Mouse (Mus musculus) neural tube, embryonic 12.5 days (tissue): Measurements from ENCODE around the gene Ppp1r3a. TPM values are rescaled to one million over a fixed set of nuclear protein-coding genes. Genes with fewer than 3 reads are reported as not detected.
"Not testable (repeated sequence)": the region's sequence is repeated elsewhere in the genome, so short reads cannot be mapped to it uniquely, and the experiment has no call there.

Experiments used
- ATAC-seq: fragments of 200-750 bp; cut with Nextera tagmentation; 2 replicates; pipeline ENCODE4 v1.8.0; 2017; ENCODE audit warnings: low read depth, mild to moderate bottlenecking, moderate TSS enrichment, moderate library complexity; ENCODE audit not compliant: low FRiP score
- H3K27ac ChIP-seq: fragments of 300-500 bp; sonication (generic); 2 replicates; pipeline ENCODE4 v1.5.1; 2016
- H3K27me3 ChIP-seq: fragments of 300-500 bp; sonication (generic); replicated peaks from 2 replicates; pipeline ENCODE4 v1.6.1; 2016; ENCODE audit warnings: mild to moderate bottlenecking
- H3K36me3 ChIP-seq: fragments of 300-500 bp; sonication (generic); 2 replicates; pipeline ENCODE4 v1.6.1; 2016; ENCODE audit warnings: mild to moderate bottlenecking
- H3K4me1 ChIP-seq: fragments of 300-500 bp; sonication (generic); 2 replicates; pipeline ENCODE4 v1.6.1; 2016
- H3K4me2 ChIP-seq: fragments of 300-500 bp; sonication (generic); replicated peaks from 2 replicates; pipeline ENCODE4 v1.6.1; 2016; ENCODE audit warnings: mild to moderate bottlenecking
- H3K4me3 ChIP-seq: fragments of 300-500 bp; sonication (generic); 2 replicates; pipeline ENCODE4 v1.5.1; 2016
- H3K9ac ChIP-seq: fragments of 300-500 bp; sonication (generic); 2 replicates; pipeline ENCODE4 v1.6.1; 2016; ENCODE audit warnings: mild to moderate bottlenecking
- H3K9me3 ChIP-seq: fragments of 300-500 bp; sonication (generic); 2 replicates; pipeline ENCODE4 v1.6.1; 2016; ENCODE audit warnings: mild to moderate bottlenecking
- WGBS: fragments of 180-500 bp; shearing (Covaris S2); methylation state at CpG from one replicate; pipeline ENCODE4 v1.1.7; 2016; 5-methylcytosine and 5-hydroxymethylcytosine counted together
- polyA plus RNA-seq: library from polyadenylated mRNA; unstranded; fragments of >200 nt; fragmentation: Nextera tagmentation; extraction: Ambion mirVana; gene quantifications from 2 replicates; pipeline ENCODE4 v1.2.1, GENCODE M21; 2016

The Ppp1r3a gene
- polyA plus RNA-seq, 1 experiment from 2014 or later, result 0.06 TPM

GRCm38 (mm10) chr6:14715129-14715989 lies 39.7 kb downstream of the Ppp1r3a start:
- no peak for ATAC-seq
- H3K27me3 ChIP-seq, result no peaks in the 10 kb centered on the region
- no peak overlapping the region for H3K4me3 ChIP-seq
- H3K9me3 ChIP-seq, result no peaks in the 10 kb centered on the region
- 92% methylated on average over 4 of the region's 4 CpGs for WGBS
- H3K9ac ChIP-seq, result no peak overlapping the region
- H3K27ac ChIP-seq, result no peak overlapping the region
- H3K36me3 ChIP-seq, result no peaks in the 10 kb centered on the region
- H3K4me1 ChIP-seq, result no peaks in the 10 kb centered on the region
- H3K4me2 ChIP-seq, result no peak overlapping the region

- H3K27me3 ChIP-seq, result no peaks in the 10 kb centered on the region
- no peaks in the 10 kb centered on the region for H3K36me3 ChIP-seq
- no peaks in the 10 kb centered on the region for H3K9me3 ChIP-seq
- H3K9ac ChIP-seq, result no peak overlapping the region
- ATAC-seq, result no peak
- no peak overlapping the region for H3K4me2 ChIP-seq
- H3K4me3 ChIP-seq, result no peak overlapping the region
- no peak overlapping the region for H3K27ac ChIP-seq
- WGBS, result 62% methylated on average over 2 of the region's 2 CpGs
- H3K4me1 ChIP-seq, result no peaks in the 10 kb centered on the region
Observed at GRCm38 (mm10) chr6:14712146-14712545, 42.9 kb downstream of the Ppp1r3a start.

- H3K4me3 ChIP-seq, result no peak overlapping the region
- no peaks in the 10 kb centered on the region for H3K9me3 ChIP-seq
- ATAC-seq, result no peak
- H3K27me3 ChIP-seq, result no peaks in the 10 kb centered on the region
- H3K4me1 ChIP-seq, result no peaks in the 10 kb centered on the region
- no peak overlapping the region for H3K9ac ChIP-seq
- no peaks in the 10 kb centered on the region for H3K36me3 ChIP-seq
- H3K4me2 ChIP-seq, result no peak overlapping the region
- no peak overlapping the region for H3K27ac ChIP-seq
Observed at GRCm38 (mm10) chr6:14700030-14700429, 55.0 kb downstream of the Ppp1r3a start.

GRCm38 (mm10) chr6:14679231-14679887 lies 75.7 kb downstream of the Ppp1r3a start:
- not testable (repeated sequence) for H3K4me2 ChIP-seq, H3K4me1 ChIP-seq, H3K36me3 ChIP-seq, H3K27me3 ChIP-seq, H3K4me3 ChIP-seq, H3K9ac ChIP-seq, H3K9me3 ChIP-seq, H3K27ac ChIP-seq, ATAC-seq
- 93% methylated on average over 20 of the region's 20 CpGs for WGBS

GRCm38 (mm10) chr6:14668966-14669365 lies 86.1 kb downstream of the Ppp1r3a start:
- not testable (repeated sequence) for H3K4me2 ChIP-seq, H3K27ac ChIP-seq, H3K27me3 ChIP-seq, H3K4me1 ChIP-seq, H3K4me3 ChIP-seq, H3K9ac ChIP-seq, H3K9me3 ChIP-seq, H3K36me3 ChIP-seq, ATAC-seq
- 85% methylated on average over 2 of the region's 2 CpGs for WGBS

- not testable (repeated sequence) for H3K9ac ChIP-seq, H3K4me3 ChIP-seq, H3K4me1 ChIP-seq, H3K27ac ChIP-seq, H3K9me3 ChIP-seq, H3K4me2 ChIP-seq, ATAC-seq, H3K27me3 ChIP-seq, H3K36me3 ChIP-seq
- 92% methylated on average over 2 of the region's 2 CpGs for WGBS
Observed at GRCm38 (mm10) chr6:14667651-14668050, 87.4 kb downstream of the Ppp1r3a start.

Other genes starting within 250 kb of the Ppp1r3a start
- 26.7 and 27.4 TPM in 2 replicates for gene Foxp2, start 146.1 kb upstream of the Ppp1r3a start, polyA plus RNA-seq